Mouse (Mus musculus): ENCODE results near the gene Magee2.
"Not testable (repeated sequence)": the region's sequence is repeated elsewhere in the genome, so short reads cannot be mapped to it uniquely, and the experiment has no call there.

Gene Magee2

DNA sequence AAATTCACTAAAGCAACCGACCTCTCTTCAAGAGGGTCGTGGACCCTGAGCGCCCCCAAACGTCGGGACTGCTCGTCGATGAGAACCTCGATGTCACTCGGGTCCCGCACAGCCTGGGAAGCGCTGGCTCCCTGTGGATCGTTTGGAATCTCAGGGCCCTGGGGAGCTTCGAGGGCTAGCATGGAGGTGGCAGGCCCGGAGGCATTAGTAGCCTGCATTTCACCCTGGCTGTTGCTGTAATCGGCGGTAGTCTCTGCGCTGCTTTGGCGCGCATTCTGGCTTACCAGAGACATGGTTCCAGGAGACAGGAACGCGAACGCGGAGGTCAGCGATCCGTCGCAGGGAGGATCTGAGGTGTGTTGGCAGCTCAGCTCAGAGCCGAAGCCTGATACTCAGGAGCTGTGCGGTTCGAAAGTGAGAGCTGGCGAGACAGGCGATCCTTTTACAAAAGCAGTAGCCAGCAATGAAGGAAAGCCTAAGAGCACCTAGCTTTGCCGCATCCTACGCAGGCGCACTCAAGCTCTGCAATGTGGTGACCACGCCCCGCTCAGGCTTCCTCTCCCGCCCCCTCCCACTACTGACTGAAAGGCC, at the start of gene Magee2:
Magee2 (minus strand) TSS at position 517 of the 591 bp plus-strand sequence.
- DNase-seq: peak; percentile 42

DNA sequence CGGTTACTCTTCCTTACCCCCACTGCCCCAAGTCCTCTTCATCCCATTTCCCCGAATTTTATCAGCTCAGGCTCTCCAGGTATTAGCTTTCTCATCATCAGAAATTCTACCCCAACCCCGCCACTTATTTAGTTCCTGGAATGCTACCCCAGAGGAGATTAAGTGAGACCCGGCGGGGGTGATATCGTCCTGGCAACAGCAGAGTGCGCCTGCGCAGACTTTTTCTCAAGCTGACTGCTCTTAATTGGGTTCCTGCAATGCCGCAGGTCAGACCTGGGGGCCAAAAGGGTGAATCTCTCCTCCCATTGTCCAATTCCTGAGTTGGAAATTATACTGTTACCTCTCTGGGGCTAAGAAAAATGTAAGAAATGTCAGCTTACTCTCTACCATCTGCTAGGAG, 3.5 kb downstream of the Magee2 start:
- DNase-seq: peak; percentile 9

DNA sequence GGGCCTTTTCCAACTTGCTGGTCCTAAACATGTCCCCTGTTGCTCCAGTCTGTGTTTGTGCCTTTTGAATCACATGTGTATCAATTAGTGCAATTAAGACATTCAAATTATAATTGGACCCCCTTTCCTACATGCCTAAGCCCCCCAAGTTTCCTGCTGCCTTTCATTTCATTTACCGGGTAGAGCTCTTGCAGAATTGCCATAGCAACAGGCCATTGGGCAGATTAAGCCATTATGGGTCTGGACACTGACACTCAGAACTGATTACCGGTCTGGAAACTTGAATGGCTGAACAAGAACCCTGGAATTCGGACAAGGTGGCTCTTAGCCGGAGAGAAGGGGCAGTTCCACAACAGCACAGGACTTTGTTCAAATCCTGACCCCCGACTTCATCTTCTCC, 39.5 kb downstream of the Magee2 start:
- not testable (repeated sequence) for DNase-seq

DNA sequence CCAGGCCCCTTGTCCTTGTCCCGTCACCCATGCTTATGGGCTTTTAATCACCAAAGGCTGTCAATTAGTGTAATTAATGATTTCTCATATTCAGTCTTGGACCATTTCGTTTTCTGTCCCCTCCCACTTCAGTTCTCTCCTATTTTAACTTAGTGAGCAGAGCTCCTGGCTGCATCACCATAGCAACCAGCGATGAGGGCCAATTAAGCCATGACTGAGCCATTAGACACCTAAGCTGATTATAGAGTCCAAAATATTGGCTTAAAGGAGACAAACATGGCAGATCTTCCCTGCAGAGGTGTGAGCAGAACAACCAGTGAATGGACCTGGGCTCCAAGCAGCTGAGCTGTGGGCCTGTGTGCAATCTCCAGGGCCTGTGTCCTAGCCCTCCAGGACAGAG, 40.1 kb downstream of the Magee2 start:
- DNase-seq: not testable (repeated sequence)

DNA sequence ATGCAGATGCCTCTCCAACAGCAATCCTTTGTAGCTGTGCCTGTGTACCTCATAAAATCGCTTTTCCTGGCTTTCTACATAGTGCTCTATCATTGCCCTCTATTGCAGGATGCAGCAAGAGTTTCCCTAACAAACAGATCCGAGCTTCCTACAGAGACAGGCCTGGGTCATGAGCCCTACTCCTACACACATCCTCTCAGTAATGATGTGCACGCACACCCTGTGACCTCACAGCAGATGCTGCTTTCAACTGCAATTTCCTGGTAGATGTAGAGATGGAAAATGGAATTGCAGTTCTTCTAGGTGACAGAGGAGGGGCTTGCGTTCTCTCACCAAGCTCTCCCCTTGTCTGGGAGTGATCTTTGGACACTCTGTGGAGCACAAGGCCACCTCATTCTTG, 43.4 kb downstream of the Magee2 start:
- DNase-seq: not testable (repeated sequence)

Measured in liver (tissue).